Mouse (Mus musculus) spleen, postnatal 14 days (tissue): ENCODE measurements around the gene Foxa2.

ENCODE experiments used
- DNase-seq, 2 experiments: peaks; one replicate each; pipeline ENCODE4 v3.0.0; 2021 to 2022; ENCODE audit warnings: low spot score in 2 of 2

Foxa2 gene

DNA sequence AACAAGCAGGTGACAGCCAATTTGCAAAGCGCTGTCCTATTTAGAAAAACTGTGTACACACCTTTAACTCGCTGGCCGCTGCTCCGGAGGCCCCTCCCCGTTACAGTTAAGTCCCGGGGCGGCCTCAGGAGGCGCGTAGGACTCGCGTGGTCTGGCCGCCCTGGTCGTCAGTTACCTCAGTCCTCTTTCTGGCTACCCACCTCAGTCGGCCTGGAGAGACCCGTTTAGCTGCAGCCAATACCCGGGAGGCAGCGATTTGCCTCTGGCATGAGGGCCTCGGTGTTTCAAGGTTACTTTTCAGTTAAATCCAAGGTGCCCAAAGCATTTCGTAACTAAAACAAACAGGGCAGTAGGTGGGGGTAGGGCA lies at the start of gene Foxa2:
Foxa2 (minus strand) TSS at position 171 of the 367 bp plus-strand sequence.
- DNase-seq, result no peak

DNA sequence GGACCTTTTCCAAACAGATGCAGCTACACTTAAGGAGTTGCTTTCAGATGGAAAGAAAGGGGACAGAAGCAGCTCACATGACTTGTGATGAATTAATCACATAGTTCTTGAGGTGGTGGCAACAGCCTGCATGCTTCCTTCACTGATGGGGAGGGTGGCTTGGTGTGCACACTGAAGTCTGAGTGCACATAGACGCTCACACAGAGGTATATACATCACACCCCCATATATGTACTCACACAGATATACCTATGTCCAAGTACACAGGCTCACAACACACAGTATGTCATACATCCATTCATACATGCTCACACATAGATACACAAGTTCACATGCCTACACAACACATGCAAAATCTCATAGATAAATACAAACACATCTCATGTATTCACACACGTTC lies 45.3 kb upstream of the Foxa2 start:
- DNase-seq, result no peak

DNA sequence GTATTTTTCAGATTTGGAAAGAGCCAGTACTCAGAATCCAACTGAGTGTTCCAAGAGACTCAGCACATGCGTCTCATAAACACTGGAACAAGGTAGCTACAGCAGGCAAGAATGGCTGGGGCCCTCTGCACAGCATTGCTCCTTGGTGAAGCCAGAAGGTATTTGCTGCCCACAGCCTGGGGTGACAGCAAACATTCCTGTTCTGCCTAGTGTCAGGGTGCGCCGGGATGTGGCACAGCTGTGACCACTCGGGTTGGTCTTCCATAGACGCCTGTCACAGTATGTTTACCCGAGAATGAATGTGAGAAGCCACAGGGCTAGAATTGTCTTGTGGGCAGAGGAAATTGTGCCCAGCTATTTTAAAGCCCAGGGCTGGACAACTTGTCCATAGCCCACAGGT lies 44.9 kb upstream of the Foxa2 start:
- no peak for DNase-seq

DNA sequence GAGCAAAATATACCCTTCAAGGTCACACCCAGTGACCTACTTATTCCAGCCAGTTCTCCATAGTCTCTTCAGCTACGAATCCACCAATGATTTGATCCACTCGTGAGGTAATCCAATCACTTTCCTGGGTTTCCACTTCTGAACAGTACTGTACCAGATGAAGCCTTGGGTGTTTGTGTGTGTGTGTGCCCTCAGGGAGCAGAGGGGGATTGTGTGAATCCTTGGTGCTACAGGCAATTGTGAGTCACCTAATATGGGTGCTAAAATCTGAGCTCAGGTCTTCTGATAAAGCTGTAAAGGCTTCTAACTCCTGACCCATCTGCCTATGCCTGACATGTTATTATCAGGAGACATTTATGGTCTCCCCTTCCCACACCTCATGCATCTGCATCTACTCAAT lies 43.3 kb upstream of the Foxa2 start:
- DNase-seq, result no peak

DNA sequence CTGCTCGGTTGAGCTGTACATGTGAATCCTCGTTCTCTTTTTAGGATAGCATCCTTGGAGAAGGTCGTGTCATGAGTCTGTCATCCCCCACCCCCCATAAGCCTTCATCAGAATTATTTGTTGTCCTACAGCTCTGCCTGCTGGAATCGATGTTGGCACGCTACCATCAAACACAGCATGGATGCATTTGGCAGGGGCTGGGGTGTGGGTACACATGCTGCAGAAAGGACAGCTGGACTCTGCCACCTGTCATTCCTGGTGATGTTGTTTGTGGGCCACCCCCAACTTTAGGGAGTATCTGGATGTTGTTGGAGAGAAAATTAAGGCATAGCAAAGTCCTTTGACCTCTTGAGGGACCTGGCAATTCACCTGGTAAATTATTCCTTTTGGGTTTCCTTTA lies 38.8 kb upstream of the Foxa2 start:
- DNase-seq, result no peak

DNA sequence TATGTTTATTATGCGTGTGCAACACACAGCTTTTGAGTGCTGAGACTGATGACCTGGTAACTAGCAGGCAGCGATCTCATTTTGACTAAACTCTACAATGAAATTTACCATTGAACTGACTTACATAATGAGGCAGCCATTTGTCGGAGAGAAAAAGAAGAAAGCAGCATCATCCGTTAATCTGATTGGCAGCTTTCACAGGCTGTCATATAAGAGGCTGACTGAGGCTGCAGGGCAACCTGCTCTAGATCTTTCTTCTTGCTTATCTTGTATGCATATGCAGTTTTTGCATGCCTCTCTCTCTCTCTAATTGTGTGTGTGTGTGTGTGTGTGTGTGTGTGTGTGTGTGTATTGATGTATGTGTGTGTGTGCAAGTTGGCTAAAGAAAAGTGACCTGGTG lies 38.4 kb upstream of the Foxa2 start:
- no peak for DNase-seq

DNA sequence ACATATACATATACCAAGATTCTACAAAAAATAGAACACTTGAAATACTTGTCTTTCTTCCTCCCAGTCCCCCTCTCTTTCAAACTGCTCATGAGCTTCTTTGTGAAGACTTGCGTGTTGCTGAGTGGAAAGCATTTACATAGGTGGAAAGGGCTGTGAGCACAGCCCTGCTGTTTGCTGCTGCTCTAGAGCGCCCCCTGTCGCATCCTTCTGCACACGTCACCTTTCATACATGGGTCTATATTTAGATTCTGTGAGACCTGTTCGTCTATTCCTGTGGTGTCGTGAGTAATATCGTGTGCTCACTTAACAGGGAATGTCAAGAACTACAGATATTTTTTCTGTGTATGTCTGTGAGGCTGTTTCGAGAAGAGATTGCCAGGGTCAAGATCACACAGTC lies 35.5 kb upstream of the Foxa2 start:
- DNase-seq, result no peak

DNA sequence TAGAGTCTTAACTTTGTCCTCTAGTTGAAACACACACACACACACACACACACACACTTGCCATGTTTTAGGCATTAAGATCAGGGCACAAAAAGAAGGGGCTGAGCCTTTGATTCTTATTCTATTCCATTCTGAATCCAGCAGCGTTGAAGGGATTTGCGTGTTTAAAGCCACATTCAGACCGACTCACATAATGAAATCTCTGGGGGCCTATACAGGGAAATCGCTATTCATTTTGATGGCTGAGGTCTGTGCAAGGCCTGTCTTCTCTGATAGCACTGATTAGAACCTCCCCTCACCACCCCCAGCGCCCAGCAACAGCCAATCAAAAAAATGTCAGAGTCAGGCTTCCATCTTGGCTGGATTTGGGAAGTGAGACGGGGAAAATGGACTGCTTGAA lies 13.9 kb upstream of the Foxa2 start:
- DNase-seq, result no peak

DNA sequence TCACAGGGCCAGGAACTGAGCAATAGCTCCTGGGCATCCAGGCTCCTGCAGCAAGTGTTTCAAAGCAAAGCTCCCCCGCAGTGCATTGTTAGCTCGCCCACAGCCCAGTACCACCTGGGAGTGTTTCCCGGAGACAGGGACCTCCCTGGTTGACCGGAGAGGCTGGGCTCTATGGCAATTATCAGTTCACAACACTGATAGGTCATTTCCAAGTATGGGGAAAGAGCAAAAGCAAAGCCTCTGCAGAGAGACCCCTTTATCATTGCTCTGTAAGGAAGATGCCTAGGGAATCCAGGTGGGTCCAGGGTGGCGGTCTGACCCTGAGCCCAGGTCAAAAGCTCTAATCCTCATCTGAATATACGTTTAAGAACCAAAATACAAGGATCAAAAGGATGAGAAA lies 6.6 kb upstream of the Foxa2 start:
- no peak for DNase-seq

DNA sequence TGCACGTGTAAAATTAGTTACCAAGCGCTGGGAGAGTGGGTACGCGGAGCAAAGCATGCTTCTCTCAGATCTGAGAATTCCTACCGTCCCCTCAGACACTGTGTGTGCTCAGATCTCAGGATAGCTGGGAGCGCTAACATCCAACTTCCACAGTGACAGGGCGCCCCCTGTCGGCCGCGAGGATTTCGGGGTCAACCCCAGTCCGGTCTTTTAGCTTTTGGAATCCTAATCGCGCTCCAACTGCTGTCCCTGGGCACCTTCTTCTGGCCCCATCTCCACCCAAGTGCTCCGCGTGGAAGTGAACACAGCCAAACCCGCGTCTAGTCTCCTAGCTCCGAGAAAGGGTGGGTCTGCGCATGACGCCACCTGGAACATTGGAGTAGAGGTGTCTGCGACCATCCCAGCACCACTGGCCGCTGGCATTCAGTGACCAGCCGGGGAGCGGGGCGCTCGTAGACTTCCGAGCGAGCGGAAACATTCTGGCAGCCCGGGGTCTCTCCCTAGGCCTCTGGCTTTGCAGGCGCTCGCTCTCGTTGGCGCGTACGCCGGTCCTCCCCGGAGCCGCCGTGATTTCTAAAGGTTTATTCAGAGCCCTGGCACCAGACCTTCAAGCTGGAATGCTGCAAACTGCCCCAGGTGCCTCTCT lies 1.8 kb upstream of the Foxa2 start:
- peak in 1 of 2 experiments; percentile 25 for DNase-seq

DNA sequence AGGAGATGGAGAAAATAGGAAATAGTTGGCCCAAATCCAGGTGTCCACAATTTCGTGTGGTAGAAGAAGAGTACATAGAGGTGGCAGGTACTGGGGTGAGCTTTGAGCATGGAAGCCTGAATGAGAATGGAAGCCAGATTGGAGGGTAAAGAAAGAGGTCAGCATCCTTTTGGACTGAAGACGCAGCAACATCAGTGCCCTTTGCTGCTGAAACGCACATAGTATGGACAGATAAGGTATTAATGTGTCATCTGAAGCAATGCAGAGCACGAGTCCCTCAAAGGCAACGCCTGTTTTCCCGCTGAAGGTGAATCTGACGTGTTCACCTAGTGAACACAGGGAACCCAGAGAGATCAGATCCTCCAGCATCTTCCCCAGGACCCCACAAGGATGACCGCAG lies 842 bp upstream of the Foxa2 start:
- DNase-seq, result no peak

DNA sequence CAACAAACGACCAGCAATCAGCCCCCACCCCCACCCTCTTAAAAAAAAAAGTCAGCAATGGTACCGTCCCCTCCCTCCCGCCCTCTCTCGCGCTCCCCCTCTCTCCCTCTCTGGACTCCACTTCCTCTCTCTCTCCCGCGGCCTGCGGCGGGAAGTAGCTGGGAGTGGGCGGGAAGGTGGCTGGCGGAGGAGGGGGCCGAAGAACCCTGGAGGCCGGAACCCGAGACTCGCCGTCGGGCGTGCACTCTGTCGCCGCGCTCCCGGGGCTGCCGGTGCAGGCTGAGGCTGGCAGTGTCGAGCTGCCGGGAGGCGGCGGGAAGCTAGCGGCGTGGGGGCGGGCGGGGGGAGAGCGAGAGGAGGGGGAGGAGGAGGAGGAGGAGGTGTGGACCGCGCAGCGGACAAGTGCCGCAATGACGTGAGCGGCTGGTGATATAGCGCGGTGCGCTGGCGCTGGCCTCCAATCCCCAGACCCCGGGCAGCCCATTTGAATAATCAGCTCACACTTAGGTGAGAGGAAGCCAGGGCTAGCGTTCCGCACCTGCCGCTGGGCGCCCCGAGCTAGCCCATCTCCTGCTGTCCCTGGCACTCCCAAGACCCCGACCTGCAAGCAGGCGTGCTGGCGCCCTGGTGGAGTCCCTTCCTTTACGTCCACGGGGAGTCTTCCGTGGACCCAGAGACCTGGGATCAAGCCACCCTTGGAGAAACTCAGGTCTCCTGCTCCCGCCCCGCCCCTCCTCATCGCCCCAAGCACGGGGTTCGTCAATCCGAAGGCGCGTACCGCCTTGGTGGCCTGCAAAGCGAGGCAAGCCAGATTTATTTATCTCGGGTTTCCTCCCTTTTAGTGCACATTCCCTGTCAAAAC lies 601 bp downstream of the Foxa2 start:
- no peak for DNase-seq

DNA sequence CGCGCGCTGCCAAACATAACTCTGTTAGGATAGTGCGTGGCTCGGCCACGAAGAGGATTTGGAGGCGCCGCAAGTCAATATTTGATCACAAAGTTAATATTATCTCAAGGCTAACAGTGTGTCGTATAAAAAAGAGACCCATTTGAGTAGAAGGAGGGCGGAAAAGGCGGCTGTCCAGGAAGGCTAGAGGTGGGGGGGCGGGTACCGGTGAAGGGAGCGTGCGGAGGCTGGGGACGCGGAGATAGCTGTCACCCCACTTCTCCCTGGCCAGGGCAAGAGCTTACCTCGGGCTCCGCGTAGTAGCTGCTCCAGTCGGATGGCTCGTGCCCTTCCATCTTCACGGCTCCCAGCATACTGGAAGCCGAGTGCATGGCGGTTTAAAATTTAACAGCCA lies 1.2 kb downstream of the Foxa2 start:
- no peak for DNase-seq

DNA sequence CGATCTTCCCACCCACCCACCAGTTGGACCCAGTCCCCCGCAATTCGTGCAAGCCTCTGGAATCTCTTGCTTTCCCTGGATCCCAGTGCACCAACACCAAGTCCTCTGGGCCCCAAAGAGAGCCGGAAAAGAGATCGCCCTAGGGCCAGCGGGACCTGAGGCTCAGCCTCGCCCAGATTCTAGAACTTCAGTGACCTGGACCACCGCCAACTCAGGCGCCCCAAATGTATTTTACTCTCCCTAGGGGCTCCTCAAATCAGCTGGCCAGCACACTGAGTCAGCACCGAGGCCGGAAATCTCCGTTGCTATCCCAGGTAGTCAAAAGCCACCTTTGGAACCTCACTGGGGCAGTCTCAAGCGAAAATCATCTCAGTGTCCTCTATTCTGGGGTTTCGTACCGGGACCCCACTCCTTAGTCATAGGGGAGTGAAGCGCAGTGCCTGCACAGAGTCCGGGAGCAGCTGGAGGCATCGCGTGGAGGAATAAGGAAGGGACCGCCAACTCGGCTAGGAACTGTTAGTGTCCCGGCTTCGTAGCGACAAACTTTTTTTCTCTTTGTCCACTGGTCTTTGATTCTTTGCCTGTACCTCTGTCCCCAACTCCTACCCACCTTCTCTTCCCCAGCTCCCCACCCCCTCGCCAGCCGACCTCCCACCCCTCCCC lies 1.8 kb downstream of the Foxa2 start:
- DNase-seq, result no peak

DNA sequence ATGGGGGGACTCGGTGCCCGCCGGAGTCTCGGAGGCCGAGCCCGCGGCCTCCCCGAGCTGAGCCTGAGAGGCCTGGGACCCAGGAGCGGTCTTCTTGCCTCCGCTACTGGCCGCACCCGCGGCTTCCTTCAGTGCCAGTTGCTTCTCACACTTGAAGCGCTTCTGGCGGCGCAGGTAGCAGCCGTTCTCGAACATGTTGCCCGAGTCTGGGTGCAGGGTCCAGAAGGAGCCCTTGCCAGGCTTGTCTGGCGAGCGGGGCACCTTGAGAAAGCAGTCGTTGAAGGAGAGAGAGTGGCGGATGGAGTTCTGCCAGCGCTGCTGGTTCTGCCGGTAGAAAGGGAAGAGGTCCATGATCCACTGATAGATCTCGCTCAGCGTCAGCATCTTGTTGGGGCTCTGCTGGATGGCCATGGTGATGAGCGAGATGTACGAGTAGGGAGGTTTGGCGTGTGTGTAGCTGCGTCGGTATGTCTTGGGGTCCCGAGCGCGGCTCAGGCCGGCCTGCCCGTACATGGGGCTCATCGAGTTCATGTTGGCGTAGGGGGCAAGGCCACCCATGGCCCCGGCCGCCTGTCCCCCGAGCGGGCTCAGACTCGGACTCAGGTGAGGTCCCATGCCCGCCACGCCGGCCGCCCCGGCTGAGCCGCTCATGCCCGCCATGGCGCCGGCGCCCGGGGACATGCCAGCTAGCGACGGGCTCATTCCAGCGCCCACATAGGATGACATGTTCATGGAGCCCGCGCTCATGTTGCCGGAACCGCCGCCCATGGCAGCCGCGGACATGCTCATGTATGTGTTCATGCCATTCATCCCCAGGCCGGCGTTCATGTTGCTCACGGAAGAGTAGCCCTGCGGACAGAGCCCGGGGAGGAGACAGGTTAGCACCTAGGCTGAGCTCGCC lies 2.5 kb downstream of the Foxa2 start:
- DNase-seq, result no peak

DNA sequence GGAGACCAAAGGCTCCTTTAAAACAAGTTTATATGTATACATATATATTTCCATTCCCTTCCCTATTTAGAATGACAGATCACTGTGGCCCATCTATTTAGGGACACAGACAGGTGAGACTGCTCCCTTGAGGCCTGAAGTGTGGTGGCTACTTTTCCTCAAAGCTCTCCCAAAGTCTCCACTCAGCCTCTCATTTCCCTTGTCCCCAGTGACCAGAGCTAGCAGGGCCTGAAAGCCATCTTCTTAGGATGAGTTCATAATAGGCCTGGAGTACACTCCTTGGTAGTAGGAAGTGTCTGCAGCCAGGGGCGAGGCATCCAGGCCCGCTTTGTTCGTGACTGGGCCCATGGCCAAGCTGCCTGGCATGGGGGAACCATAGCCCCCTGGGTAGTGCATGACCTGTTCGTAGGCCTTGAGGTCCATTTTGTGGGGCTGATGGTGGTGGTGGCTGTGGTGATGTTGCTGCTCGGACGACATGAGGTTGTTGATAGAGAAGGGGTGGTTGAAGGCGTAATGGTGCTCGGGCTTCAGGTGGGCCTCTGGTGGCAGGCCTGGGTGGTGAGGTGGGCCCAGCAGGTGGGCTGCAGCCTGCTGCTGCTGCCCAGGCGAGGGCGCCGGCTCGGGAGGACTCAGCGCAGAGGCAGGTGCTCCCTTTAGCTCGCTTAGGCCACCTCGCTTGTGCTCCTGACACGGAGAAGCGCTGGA lies 3.3 kb downstream of the Foxa2 start:
- DNase-seq, result no peak

DNA sequence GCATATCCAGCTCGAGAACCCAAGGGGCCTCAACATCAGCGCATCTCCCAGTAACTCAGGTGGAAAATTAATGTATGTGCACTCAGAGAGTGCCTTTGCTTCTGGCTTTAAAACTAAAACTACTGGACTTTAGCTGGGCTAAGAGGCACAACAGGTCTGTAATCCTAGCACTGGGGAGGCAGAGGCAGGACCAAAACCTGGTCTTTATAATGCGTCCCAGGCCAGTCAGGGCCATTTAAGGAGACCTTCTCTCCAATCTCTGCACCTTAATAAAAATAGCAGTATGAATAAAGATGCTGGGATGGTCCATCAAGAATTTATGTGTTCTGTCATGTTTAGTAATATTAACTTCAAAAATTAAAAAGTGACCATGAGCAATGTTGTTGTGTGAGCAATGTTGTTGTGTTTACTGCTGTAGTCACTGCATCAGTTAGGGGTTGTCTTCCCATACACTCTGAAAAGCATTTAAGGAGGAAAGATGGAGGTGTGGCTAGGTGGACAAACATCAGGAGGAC lies 4.6 kb downstream of the Foxa2 start:
- no peak for DNase-seq

DNA sequence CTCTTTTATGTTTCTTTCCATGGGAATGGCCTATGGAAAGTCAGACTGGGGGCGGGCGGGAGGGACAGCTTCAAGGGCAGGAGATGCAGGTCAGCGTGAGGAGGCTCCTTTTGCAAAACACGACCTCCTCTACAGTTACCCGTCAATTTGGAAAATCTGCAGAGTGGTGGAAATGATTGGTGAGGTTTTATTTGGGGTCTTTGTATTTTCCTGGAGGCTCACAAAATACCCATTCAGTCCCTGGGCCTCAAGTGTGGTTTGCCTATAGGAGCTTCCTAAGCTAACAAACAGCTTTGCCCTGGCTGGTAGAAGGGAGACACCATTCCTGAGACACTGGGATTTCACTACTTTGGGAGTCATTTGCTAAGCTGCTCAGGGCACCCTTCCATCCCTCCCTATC lies 5.4 kb downstream of the Foxa2 start:
- DNase-seq, result no peak

DNA sequence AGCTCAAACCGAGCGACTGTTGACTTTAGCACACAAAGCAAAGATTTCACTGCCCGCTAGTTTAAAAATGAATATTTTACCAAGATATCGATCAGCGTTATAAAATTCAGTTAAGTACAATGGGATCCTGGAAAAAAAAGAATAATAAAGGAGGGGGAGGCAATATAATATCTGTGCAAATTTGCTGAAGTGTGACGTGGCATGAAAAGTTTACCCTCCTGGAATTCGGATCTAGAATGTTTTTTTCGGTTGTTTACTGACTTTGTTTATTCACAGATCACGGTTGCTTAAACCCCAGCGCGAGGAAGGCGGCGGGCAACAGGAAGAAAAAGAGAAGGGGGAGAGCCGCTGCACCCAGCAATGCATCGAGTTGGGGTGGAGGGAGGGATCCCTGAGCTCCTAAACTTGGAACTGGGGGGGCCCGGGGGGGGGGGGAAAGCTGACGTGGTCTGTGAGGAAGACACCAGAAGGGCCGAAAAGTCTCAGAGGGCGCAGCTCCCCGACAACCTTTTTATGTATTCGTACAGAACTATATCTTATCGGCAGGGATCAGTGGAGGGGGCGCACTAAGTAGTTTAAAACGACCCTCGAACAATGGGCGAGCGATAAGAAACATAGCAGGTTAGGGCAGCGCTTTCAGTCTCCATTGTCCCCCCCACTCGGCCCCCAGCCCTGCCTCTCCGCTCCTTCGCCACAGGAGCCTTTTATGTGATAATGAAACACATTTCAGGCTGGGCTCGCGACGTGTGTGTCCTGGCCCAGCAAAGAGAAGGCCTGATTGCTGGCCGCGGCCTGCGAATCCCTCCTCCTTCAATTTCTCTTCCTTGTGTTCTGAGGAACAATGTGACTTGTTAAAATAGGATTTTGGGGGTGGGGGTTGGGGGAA lies 6.3 kb downstream of the Foxa2 start:
- no peak for DNase-seq
